Mouse (Mus musculus): ENCODE measurements around the gene Arhgef15.
A peak's percentile ranks its signal among the peaks of the same experiment; 100 is the strongest.

DNA sequence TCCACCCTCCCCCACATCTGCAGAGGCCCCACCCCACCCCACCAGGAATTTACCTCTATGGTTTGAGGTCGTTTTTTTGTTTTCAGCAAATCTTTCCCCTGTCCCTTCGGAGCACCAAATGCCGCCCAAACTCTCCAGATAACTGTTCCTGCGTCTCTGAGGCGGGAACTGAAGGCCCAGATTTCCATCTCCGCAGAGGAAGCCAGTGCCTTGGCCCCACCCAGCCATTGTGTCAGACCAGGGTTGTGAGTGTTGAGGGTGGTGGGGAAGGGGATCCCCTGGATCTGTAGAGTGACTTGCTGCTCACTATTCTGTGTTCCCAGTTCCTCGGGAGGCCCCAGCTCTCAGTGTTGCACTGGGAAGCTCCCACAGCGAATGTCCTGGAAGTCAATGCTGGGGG lies at the start of gene Arhgef15:
- no peak for TF ChIP-seq CTCF (IDR thresholded peaks at IDR 0.05; ENCODE audit: insufficient read depth, low read length)
- peak; percentile 58; the same call in 1 of the 2 replicates for TF ChIP-seq POLR2A (IDR thresholded peaks at IDR 0.05; ENCODE audit: borderline replicate concordance, extremely low read depth, low read depth, low read length)
